Mouse (Mus musculus) T-helper 1 cell (primary cell): ENCODE data around the gene Traip.

Experiments used
- in situ Hi-C: fragments of 300-600 bp; cut with MboI, MseI; formaldehyde crosslinking; loops from one replicate; pipeline ENCODE4 v1.15.1; 2025; ENCODE audit warnings: high pct_unique_total_duplicates

Gene Traip

DNA sequence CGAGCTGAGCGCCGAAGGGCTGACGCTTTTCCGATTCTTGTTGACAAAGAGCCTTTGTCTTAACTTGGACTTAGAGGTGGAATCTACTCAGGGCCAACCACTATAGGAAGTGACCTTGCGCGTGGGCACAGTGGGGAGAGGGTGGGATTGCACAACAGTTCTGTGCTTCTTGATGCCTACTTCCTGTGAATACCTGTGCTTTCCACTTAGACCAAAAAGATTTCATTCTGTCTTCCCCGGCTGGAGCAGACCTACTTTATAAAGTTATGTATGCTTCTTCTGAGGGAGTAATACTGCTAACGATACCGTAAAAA is at the start of gene Traip:
Traip (plus strand) TSS at position 215 of the 314 bp plus-strand sequence.
- in situ Hi-C loops: no loop called here

DNA sequence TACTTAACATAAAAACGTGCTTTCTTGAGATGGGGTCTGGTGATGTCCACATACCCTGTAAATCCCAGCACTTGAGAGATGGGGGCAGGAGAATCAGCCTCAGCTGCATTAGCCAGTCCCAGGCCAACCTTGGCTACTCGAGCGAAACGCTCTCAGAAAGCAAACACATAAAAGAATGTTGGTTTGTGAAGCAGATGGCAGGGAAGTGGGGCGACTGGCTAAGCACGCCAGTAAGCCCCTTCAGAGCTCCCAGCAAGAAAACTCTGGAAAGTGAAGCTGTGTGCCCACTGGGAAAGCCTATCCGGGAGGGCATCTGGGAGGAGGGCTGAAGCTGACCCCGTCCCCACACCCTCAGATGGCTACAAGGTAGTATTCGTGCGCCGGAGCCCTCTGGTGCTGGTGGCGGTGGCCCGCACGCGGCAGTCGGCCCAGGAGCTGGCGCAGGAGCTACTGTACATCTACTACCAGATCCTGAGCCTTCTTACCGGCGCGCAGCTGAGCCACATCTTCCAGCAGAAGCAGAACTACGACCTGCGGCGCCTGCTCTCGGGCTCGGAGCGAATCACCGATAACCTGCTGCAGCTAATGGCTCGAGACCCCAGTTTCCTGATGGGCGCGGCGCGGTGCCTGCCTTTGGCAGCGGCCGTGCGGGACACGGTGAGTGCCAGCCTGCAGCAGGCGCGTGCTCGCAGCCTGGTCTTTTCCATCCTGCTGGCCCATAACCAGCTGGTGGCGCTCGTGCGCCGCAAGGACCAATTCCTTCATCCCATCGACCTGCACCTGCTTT is 48.9 kb upstream of the Traip start:
- in situ Hi-C loops: no loop called here

DNA sequence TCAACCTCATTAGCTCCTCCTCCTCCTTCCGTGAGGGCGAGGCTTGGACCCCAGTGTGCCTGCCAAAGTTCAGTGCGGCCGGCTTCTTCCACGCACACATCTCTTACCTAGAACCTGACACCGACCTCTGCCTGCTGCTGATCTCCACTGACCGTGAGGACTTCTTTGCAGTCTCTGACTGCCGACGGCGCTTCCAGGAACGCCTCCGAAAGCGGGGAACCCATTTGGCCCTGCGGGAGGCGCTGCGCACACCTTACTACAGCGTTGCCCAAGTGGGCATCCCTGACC is 48.4 kb upstream of the Traip start:
- in situ Hi-C loops: no loop called here

DNA sequence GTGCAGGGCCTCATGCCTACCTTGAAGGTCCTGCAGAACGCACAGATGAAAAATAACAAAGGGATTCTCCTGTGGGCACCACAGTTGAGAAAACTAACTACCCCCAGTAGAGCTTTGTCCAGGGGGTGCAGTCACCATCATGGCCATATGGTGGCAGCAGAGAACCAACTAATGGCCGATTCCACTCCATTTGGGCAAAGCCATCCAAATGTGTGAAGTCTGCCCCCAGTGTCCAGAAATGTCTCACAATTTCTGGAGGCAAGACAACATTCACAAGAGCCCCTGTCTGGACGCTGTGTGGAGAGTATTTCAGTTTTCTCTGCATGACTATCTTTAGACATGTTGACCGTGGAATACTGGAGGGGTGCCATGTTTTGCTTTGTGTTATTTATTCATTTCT is 45.2 kb upstream of the Traip start:
- in situ Hi-C loops: no loop called here

DNA sequence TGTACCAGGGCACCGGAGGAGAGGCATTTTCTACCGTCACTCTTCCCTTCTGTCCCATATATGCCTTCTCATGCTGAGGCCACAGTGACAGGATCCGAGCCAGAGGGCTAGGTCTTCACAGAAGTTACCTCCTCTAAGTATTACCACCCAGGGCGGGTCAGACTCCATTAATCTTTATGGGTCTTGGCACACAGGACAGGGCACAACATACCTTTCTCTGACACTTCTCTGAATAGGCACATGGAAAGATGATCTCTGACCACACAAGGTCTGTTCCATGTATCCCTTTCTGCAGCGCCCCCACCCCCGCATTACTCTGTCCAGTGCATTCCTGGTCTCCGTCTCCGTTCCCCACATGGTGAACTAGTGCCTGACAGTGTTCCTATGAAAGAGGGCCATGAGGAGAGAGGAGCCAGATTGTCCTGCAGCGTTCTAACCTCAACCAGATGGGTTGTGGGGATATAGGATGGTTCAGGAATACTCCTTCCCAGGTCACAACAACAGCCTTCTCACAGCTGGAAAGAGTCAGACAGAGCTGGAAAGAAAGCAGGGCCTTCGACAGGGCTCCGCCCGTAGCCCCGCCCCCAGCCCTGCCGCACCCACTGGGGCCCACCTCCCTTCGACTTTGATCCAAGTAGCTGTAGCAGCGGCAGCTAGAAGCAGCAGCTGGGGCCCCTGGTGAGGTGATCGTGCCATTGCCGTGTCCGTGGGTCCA is 43.5 kb upstream of the Traip start, which contains the start of gene Mst1r:
Mst1r (plus strand) TSS at position 622 of the 715 bp plus-strand sequence.
- in situ Hi-C loops: no loop called here

DNA sequence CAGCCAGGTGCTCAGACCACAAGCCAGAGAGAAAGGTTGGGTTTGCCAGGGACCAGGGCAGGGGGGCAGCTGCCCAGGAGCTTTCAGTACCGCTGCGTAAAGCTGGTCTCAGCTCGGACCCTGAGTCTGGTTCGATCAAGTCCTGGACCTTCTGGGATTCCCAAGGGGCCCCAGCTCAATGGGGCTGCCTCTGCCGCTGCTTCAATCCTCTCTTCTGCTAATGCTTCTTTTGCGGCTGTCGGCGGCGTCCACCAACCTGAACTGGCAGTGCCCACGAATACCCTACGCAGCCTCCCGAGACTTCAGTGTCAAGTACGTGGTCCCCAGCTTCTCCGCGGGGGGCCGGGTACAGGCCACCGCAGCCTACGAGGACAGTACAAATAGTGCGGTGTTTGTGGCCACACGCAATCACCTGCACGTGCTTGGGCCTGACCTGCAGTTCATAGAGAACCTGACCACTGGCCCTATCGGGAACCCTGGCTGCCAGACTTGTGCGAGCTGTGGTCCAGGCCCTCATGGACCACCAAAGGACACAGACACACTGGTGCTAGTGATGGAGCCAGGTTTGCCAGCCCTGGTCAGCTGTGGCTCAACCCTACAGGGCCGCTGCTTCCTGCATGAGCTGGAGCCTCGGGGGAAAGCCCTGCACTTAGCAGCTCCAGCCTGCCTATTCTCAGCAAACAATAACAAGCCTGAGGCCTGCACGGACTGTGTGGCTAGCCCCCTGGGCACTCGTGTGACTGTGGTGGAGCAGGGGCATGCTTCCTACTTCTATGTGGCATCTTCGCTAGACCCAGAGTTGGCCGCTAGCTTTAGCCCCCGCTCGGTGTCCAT is 42.8 kb upstream of the Traip start:
- in situ Hi-C loops: no loop called here

DNA sequence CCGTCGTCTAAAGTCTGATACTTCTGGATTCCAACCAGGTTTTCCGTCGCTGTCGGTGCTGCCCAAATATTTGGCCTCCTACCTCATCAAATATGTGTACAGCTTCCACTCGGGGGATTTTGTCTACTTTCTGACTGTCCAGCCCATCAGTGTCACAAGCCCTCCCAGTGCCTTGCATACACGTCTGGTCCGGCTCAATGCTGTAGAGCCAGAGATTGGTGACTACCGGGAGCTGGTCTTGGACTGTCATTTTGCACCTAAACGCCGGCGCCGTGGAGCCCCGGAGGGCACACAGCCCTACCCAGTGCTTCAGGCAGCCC is 42.2 kb upstream of the Traip start:
- in situ Hi-C loops: no loop called here

DNA sequence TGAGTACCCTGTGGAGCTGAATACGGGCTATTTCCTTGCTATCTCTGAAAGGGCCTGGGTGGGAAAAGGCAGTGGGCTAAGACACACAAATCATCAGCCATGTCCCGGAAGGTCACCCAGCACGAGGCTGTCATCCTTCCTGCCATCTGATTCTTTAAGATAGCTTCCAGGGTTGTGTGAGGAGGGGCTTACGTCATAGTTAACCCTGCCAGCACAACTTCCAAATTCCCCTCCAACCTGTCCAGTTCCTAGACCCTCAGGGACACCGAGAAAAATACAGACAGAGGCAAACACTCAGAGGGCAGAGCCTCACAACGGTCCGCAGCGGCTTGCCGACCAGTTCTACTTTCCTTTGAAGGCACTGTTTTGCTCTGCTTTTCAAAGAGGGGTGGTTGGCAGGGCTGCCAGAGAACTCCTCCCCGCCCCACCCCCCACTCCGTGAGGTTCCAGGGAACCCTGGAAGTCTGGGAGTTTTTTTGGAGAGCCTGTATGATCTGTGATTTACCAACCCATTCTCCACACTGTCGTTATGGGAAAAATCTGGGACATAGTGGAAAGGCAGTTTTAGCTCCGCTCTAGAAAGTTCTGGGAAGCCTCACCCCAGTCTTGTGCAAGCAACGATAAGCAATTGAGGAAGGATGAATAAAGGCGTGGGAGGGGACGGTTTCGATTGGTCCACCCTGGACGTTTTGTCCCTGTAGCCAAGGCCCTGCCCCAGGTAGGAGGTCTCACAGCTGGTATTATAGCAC is 41.4 kb upstream of the Traip start:
- in situ Hi-C loops: no loop called here

DNA sequence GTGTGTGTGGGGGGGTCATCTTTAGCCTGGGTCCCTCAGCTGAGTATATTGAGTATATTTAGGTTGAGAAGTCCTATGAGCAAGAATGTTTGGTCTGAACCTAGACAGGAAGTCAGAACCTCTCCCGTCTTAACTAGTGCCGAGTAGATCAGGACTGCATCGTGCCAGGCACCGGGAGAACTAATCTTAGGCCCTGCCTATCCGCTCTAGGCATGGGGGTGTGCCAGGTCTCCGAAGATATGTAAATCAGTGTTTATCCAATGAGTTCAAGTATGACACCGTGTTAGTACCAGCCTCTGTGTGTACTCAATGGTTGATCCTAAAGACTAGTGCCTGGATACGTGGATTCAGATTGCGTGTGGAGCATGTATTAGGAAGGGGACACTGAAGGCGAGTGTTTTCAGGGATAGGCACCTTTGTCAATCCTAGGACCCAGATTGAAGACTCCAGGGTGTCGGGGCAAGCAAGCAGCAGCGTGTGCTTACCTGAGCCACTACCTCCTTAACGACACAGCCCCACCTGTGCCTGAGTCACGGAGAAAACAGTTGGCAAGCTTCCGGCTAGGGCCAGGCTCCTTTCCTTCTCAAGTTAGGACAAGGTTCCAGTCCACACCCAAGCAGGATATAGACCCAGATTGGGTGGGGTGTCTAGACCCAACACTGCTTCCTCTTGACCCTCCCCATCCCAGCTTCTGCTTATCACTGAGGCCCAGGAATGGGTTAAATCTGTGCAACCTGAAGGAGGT is 39.7 kb upstream of the Traip start:
- in situ Hi-C loops: loop anchor here (5.0 kb wide), 1 partner anchor 157 kb away; no protein-coding TSS in a partner anchor

DNA sequence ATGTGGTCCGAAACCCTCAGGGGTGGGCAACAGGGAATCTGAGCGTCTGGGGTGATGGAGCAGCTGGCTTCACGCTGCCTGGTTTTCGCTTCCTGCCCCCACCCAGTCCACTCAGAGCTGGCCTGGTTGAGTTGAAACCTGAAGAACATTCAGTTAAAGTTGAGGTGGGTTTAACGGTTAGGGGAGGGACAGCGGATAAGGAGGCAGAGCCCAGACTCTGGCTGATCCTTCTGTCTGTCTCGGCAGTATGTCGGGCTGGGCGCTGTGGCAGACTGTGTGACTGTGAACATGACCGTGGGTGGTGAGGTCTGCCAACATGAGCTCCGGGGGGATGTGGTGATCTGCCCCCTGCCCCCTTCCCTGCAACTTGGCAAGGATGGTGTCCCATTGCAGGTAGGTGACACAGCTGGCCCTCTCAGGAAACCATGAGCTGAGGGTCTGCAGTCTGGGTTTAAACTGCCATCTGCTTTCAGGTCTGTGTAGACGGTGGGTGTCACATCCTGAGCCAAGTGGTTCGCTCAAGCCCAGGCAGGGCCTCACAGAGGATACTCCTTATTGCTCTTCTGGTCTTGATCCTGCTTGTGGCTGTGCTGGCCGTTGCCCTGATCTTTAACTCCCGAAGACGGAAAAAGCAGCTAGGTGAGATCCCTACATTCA is 35.0 kb upstream of the Traip start:
- in situ Hi-C loops: loop anchor here (5.0 kb wide), 1 partner anchor 152 kb away; no protein-coding TSS in a partner anchor

DNA sequence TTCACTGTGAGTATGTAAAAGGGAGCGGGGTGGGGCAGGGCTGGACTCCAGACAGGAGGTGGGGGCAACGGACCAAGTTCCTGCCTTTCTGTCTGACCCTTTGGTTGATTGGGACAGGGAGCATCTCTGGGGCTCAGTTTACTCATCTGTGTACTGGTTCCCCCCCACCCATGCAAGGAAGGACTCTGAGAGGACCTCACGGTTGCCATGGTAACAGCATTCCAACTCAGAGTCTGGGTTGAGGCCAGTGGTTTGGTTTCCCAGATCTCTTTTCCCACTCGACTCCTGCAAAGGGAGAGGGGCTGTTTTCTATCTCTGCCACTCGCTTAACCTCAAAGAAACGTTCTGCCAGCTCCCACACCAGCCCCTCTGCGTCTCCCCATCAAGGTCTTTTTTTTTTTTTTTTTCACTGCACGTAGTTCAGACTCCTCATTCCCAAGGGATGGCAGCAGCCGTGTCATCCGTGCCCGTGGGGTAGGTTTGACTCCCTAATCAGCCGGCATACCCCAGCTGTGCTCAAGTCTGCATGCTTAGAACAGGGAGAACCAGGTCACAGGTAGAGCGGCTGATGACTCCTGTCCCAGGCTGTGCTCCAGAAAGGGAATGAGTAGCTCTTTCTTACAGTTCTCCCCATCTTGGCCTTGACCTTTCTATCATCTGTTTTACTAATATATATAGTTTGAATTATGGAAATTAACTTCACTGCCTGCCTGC is 31.9 kb upstream of the Traip start:
- in situ Hi-C loops: no loop called here

DNA sequence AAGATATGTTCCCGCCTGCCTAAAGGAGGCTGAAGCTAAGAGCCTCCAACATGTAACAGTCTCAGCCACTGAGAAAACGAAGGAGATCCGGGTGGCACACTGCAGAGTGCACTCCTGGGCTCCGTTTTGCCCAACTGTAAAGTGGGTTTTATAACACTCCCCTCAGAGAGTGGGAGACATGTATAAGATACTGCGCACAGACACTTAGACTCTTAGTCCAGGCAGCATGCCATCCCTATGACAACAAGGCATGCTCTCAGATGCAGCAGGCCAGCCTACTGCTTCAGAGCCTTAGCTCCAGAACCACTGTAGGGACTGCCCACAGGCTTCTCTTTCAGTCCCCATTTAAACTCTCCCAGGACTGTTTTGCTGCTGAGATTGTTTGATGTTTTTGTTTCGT is 31.1 kb upstream of the Traip start:
- in situ Hi-C loops: no loop called here

DNA sequence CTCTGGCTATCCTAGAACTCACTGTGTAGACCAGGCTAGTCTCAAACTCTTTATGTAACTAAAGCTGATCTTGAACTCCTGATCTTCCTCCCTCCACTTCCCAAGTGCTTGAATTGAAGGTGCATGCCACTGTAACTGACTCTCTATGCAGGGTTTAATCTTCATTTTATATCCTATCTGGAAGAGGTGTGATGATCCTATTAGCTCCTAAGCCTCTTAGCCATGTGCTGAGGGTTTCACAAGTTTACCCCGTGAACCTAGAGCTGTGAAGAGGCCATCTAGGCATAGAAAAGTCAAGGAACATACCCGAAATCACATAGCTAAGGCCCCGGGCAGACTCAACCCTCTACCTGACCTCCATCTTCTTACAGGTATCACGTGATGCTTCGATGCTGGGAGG is 30.5 kb upstream of the Traip start:
- in situ Hi-C loops: no loop called here

DNA sequence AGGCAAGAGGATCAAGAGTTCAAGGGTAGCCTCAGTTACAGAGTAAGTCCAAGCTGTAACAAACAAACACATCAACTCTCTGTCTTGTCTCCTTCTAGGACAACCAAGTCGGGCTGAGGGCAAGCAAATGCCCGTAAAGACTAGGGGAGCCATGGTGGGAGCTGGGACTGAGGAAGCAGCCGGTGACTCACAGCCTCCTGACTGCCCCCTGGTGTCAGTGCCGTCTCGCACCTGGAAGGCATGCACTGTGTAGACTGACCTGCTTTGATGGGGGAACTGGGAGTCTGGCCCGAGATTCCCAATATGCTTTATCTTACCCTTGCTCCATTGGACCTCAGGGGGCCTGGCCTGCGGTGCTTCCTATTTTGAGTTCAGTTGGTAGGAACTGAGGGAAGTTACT is 26.9 kb upstream of the Traip start:
- in situ Hi-C loops: no loop called here

DNA sequence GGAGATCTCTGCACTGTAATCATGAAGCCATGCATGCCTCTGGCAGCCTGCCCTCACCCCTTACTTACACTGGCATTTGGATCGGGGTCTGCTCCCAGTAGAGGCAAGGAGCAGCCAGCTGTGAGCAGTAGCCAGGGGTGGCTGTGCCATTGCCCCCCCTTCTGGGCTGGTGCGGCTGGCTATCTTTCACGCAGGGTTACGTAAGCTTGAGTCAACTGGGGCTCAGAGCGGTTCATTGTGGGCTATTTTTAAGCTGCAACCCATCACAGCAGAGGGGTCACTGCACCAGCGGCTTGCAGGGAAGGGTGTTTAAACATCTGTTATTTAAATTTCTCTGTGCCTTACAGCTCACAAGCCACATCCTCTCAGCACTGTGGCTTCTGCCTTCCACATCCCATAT is 26.0 kb upstream of the Traip start:
- in situ Hi-C loops: no loop called here

DNA sequence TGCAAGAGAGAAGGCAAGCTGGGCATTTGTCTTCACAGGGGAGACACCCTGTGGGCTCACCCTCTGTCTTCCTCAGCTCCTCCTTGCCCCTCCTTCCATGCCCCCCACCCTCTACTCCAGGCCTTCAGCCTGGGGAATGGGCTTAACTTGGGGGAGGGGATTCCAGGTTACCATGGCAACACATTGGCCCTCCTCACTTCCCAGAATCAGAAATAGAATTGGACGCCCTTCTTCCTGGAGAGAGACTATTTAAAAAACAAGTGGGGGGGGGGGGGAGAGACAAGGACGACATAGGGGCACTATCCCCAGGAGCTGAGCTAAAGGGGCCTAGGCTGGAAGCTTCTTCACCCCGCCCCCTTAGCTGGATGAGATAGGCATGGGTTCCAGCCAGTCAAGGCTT is 24.7 kb upstream of the Traip start:
- in situ Hi-C loops: no loop called here

DNA sequence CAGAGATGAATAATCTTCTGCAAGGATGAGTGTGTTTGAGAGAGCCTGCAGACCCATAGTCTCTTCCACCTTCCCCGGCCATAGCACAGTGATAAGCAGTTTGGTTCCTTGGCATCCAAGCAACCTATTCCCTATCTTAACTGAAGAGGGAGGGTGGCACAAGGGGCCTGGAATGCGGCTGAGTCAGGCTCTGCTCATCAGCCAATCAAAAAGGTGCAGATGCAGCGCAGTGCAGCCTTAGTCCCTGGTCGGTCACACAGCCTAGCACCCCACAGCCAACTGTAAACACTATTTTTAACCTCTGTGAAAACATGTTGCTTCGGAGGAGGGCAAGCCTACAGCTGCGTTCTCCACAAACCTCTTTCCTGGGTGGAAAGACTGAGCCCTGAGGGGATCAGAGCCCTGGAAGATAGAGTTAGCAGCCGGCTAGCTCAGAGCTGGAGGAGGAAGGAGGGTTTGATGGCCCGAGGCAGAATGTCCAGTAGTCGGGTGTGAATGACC is 23.0 kb upstream of the Traip start:
- in situ Hi-C loops: no loop called here

DNA sequence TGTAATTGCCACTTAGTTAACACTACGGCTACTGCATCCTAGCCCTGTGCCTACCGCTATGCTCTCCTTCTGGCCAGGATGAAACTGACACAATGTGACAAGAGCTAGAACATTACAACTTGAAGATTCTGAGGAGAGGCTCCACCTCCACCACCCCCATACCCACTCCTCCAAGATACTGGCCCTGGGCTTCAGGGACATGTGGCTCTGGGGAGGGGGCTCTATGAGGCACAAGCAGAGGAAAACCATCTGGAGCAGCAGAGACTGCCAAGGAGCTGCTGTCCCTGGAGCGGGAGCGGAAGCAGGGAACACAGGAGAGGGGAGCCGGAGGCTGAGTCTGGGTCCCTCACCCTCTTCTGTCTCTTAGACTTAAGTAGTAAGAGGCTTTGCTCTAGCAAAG is 22.2 kb upstream of the Traip start:
- in situ Hi-C loops: no loop called here

DNA sequence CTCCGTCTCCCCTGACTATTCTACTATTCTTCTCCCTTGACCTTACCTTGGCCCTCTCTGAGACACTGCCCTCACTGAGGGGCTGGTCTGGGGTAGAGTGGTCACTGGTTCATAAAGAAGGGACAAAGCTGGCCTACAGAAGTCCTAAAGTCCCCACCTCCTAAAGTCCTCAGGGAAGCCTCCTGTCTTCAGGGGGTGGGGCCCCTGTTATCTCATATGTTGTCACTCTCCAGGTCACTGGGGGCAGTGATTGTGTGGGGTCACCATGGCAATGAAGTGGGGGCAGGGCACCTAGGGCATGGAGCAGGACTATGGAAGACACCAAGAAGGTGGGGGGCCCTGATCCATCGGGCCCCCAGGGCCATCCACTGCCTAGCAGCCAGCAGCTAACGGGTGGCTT is 21.8 kb upstream of the Traip start, which contains the start of gene Actl11:
Actl11 (plus strand) TSS at position 301 of the 400 bp plus-strand sequence.
- in situ Hi-C loops: no loop called here

DNA sequence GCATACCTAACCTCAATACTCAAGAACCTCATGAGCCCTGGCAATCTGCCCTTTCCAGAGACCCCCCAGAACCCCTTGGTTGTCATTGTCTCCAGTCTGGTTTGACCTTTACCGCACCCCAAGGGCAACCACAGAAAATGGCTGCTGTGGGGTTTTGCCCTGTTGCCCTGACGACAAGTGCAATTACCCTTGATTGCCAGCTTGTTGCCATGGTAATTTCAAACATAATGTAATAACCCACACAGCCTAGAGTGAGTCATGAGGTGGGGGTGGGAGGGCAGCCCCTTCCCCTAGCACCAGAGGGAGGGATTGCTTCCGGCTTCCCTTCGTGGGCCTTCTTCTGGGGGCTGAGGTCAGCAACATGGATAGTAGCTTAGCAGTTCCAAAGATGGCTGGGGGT is 17.7 kb upstream of the Traip start:
- in situ Hi-C loops: no loop called here
